Mouse (Mus musculus): ENCODE measurements around the gene Mettl18. TPM values are rescaled to one million over a fixed set of nuclear protein-coding genes. Genes with fewer than 3 reads are reported as not detected.

Mettl18 gene
- total RNA-seq, 4 experiments from 2014 or later = 3.3 to 4.8 (median 4.0) TPM

- peak; percentile 61 for DNase-seq (ENCODE audit: low spot score)
These were observed 48.9 kb downstream of the Mettl18 start for GRCm38 (mm10) chr1:164043549-164043948.

Other genes with a start within 250 kb of the Mettl18 start
- gene Kifap3, start 215.3 kb upstream of the Mettl18 start, total RNA-seq (2022) = 10 to 100 TPM; 22.2 to 24.9 (median 23.3) TPM
- gene Scyl3, start 65.8 kb upstream of the Mettl18 start, total RNA-seq (2022) = 1 to 10 TPM; 4.5 to 5.8 (median 5.4) TPM
- gene BC055324, start 93 bp upstream of the Mettl18 start, total RNA-seq (2022) = 1 to 10 TPM in 1 of 4 experiments, under 1 TPM in 3; 0.55 to 1.0 (median 0.70) TPM
- gene Sele, start 53.3 kb downstream of the Mettl18 start, total RNA-seq (2022) = 1 to 10 TPM in 1 of 4 experiments, under 1 TPM in 3; 0.33 to 1.1 (median 0.54) TPM
- gene Sell, start 67.1 kb downstream of the Mettl18 start, total RNA-seq (2022) = 1 to 10 TPM in 3 of 4 experiments, under 1 TPM in 1; 0.71 to 3.5 (median 1.1) TPM
- 1 to 10 TPM in 3 of 4 experiments, under 1 TPM in 1; 0.49 to 8.6 (median 1.2) TPM for gene Selp, start 120.4 kb downstream of the Mettl18 start, total RNA-seq (2022)
- gene F5, start 156.9 kb downstream of the Mettl18 start, total RNA-seq (2022) = 10 to 100 TPM in 1 of 4 experiments, 1 to 10 TPM in 1, under 1 TPM in 2; 0.94 to 14.2 (median 1.1) TPM

All from heart, adult 8-10 months (tissue).